Mouse (Mus musculus): ENCODE results near the gene Mapkbp1. TPM values are rescaled to one million over a fixed set of nuclear protein-coding genes. Genes with fewer than 3 reads are reported as not detected.

Gene Mapkbp1
- polyA plus RNA-seq, 1 experiment: 38.5 TPM

- DNase-seq (ENCODE audit: extremely low spot score in 1 of 2, low spot score in 1 of 2): no peak
These were observed 35.2 kb downstream of the Mapkbp1 start for GRCm38 (mm10) chr2:120007680-120008210.

- DNase-seq (ENCODE audit: extremely low spot score in 1 of 2, low spot score in 1 of 2): no peak
These were observed 36.2 kb downstream of the Mapkbp1 start for GRCm38 (mm10) chr2:120008672-120009071.

GRCm38 (mm10) chr2:120011462-120012200 is 39.1 kb downstream of the Mapkbp1 start:
- DNase-seq (ENCODE audit: extremely low spot score in 1 of 2, low spot score in 1 of 2): peak in 1 of 2 experiments; percentile 82

- DNase-seq (ENCODE audit: extremely low spot score in 1 of 2, low spot score in 1 of 2): no peak
These were observed 40.4 kb downstream of the Mapkbp1 start for GRCm38 (mm10) chr2:120012924-120013323.

DNA sequence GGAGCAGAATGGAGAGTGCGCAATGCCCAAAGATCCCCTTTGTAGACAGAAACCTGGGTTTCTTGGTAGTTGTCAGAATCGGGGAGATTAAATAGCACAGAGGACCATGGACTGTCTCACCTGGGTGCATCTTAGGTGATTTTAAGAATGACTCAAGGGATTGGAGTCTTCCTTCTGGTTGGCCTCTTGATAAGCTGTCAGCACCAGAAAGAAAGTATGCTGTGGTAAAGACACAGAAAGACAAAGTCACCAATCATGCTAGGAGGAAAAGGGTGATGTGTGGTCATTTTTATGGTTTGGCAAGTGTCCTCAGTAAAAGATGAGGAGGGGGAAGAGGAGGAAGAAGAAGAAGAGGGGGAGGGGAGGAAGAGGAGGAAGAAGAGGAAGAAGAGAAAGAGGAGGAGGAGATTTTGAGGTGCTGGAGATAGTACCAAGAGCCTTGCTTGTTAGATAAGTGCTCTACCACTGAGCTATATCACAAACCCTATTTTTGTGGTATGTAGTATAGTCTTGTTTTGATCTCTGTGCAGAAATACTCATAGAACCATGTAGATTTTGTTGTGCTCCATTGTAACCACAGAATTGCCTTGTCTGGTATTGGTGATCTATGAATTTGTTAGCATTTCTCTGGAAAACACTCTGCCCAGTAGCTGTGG is 41.5 kb downstream of the Mapkbp1 start:
- DNase-seq (ENCODE audit: extremely low spot score in 1 of 2, low spot score in 1 of 2): no peak

GRCm38 (mm10) chr2:120015882-120016281 is 43.4 kb downstream of the Mapkbp1 start:
- DNase-seq (ENCODE audit: extremely low spot score in 1 of 2, low spot score in 1 of 2): no peak

DNA sequence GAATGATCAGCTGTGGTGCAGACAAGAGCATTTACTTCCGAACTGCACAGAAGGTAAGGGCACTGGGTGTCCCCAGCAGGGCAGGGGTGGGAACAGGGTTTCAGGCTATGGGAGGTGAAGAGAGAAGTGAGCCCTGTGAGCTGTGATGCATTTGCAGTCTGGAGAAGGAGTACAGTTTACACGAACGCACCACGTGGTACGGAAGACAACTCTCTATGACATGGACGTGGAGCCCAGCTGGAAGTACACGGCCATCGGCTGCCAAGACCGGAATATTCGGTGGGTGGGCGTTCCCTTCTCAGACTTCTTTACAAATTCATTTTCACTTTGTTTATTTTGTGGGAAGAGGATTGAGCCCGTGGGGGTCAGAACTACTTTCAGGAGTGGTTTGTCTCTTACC is 45.1 kb downstream of the Mapkbp1 start:
- DNase-seq (ENCODE audit: extremely low spot score in 1 of 2, low spot score in 1 of 2): no peak

GRCm38 (mm10) chr2:120024337-120024736 is 51.8 kb downstream of the Mapkbp1 start:
- no peak for DNase-seq (ENCODE audit: extremely low spot score in 1 of 2, low spot score in 1 of 2)

GRCm38 (mm10) chr2:120026984-120027949 is 54.8 kb downstream of the Mapkbp1 start, which contains the start of the genes Jmjd7 and Gm28042:
Jmjd7 (plus strand) TSS chr2:120027483.
Gm28042 (plus strand) TSS chr2:120027493.
- peak; percentile 63 to 92 for DNase-seq (ENCODE audit: extremely low spot score in 1 of 2, low spot score in 1 of 2)

DNA sequence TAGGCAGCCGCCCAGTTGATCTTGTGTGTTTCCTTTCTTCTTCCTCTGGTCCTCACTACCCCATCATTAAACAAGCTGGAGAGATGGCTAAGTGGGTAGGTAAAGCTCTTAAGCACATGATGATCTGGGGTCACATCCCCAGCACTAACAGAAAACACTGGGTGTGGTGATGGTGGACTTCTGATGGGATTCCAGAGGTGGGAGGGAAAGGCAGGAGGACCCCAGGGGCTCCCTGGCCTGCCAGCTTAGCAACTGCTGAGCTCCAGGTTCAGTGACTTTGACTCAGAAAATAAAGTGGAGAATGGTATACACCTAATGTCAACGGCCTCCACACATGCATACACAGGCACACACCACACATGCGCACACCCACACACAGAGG is 55.4 kb downstream of the Mapkbp1 start:
- no peak for DNase-seq (ENCODE audit: extremely low spot score in 1 of 2, low spot score in 1 of 2)

DNA sequence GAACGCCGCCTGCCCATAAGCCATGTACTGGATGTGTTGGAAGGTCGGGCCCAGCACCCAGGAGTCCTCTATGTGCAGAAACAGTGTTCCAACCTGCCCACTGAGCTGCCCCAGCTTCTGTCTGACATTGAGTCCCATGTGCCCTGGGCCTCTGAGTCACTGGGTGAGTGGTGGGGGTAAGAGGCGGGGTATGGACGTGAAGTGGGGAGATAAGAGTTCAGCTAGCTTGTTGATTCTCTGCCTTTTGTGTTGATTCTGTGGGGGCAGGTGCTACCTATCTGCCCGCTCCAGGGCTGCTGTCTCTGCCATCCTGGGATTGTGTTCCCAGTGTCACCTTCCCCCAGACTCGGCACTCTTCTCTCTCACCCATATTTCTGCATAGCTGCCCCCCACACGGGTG is 57.9 kb downstream of the Mapkbp1 start:
- no peak for DNase-seq (ENCODE audit: extremely low spot score in 1 of 2, low spot score in 1 of 2)

DNA sequence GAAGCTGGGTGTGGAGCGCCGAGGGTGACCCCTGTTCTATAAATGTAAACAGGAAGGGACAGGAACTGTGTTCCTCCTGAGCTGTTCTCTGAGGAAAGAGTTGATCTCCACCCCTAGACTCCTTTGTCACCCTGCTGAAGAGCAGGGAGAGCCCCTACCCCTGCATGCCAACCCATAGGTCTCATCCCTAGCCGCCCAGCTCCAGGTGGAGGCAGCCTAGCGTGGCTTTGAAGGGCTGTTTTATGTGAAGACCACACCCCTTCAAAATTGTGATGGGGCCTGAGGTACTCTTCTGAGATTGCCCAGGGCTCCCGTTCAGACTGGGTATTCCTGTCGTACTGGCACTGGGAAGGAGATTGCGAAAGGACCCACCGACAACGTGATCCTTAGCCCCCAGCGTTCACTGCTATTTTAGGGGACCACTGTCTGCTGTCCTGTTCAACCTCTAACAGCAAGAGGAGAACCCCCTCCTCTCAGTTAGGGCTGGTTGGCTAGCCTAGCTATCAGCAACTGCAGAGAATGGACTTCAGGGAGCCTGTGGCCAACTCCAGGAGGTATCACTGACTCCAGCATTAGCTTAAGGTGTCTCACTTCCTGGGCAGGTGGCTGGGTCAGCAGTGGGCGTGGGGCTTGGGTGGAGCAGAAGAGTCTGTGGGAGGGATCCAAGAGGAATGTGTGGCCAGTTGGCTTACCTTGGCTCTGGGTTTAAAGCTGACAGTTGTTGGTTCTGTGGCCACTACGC is 60.4 kb downstream of the Mapkbp1 start, which contains the start of gene Pla2g4b:
TSS of gene Pla2g4b (plus strand) at position 692 of the 742 bp plus-strand sequence.
- DNase-seq (ENCODE audit: extremely low spot score in 1 of 2, low spot score in 1 of 2): no peak

- DNase-seq (ENCODE audit: extremely low spot score in 1 of 2, low spot score in 1 of 2): no peak
These were observed 61.2 kb downstream of the Mapkbp1 start for GRCm38 (mm10) chr2:120033726-120034125.

- DNase-seq (ENCODE audit: extremely low spot score in 1 of 2, low spot score in 1 of 2): no peak
These were observed 65.2 kb downstream of the Mapkbp1 start for GRCm38 (mm10) chr2:120037744-120038143.

DNA sequence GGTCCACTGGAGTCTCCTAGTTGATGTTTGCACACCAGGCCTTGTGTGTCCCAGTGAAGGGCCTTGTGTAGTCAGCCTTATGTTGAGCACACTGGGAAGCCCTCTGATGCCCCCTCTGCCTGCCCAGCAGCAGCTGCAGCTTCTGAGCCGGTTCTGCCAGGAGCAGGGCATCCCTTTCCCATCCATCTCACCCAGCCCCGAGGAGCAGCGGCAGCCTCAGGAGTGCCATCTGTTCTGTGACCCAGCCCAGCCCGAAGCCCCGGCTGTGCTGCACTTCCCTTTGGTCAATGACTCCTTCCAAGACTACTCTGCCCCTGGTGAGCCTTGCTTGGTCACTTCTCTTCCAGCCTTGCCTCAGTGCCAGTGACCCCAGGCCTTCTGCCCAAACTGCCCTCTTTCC is 68.5 kb downstream of the Mapkbp1 start:
- DNase-seq (ENCODE audit: extremely low spot score in 1 of 2, low spot score in 1 of 2): no peak

GRCm38 (mm10) chr2:120044101-120044603 is 71.7 kb downstream of the Mapkbp1 start:
- DNase-seq (ENCODE audit: extremely low spot score in 1 of 2, low spot score in 1 of 2): peak; percentile 67 to 76

GRCm38 (mm10) chr2:120044676-120045075 is 72.2 kb downstream of the Mapkbp1 start:
- DNase-seq (ENCODE audit: extremely low spot score in 1 of 2, low spot score in 1 of 2): no peak

DNA sequence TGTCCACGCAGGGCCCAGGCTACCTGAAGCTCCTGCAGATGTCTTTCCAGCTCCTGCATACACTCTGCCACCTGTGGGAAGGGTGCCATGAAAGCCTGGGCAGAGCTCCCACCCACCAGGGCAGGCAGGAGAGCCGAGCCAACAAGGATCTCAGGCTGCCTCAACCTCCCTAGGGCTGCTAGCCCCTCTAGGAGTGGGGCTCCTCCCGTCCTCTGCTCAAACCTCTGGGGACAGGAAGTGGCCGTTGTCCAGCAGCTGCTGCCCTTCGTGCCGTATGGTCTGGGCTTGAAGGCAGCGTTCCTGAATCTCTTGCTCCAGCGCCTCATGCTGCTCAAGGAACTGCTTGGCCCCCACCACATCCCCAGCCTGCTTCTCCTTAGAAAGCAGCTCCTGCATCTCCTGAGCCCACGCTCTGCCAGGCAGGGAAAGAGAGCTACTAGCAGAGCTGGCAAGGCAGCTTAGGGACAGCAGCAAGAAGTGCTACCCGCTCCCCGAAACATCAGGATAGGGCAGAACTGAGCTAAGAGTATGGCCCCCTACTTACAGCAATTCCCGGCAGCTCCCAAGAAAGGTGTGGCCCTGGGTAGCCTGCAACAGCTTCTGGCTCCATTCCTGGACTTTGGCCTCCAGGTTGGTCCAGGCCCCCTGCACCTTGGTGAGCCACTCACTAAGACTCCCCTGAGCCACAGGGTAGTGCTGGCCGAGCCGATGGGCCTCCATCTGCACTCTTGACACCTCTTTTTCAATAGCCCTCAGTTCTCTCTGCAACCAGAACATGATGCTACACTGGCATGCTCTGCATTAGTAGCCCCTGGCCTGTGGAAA is 74.2 kb downstream of the Mapkbp1 start:
- peak; percentile 52 to 70 for DNase-seq (ENCODE audit: extremely low spot score in 1 of 2, low spot score in 1 of 2)

DNA sequence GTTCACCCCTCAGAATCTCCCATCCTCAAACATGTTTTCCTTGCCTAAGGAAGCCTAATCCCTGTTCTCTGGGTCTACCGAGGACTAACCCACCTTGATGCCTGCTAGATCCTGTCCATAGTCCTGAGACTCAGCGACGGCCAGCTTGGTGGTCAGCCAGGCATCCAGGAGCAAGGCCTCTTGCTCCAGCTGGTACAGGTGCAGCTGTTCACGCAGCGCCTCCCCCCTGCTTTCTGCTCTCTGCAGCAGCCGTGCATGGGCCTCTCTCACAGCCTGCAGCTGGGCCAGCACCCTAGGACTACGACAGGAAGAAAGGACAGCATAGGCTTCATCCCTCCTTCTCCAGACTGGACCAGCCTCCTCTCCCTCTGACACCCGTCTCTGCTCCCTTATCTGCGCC is 75.7 kb downstream of the Mapkbp1 start:
- no peak for DNase-seq (ENCODE audit: extremely low spot score in 1 of 2, low spot score in 1 of 2)

All from frontal cortex, adult 2 months (tissue).